Mouse (Mus musculus): ENCODE measurements around the gene Shc3.

- TF ChIP-seq POLR2A (IDR thresholded peaks at IDR 0.05; ENCODE audit: low read depth, low read length) (no peak), TCF12 (IDR thresholded peaks at IDR 0.05; ENCODE audit: low read depth, low read length) (no peak), CTCF (conservative IDR thresholded peaks at IDR 0.05 in 1 of 2, IDR thresholded peaks at IDR 0.05 in 1 of 2; ENCODE audit: low read depth in 2 of 2, low read length in 2 of 2) (no peak), BHLHE40 (IDR thresholded peaks at IDR 0.05; ENCODE audit: low read depth, low read length) (no peak), EP300 (IDR thresholded peaks at IDR 0.05; ENCODE audit: low read length) (no peak), RAD21 (IDR thresholded peaks at IDR 0.05; ENCODE audit: low read depth, low read length) (no peak), RCOR1 (conservative IDR thresholded peaks at IDR 0.05; ENCODE audit: low read depth, low read length) (no peak)
Observed at GRCm38 (mm10) chr13:51479826-51480225, 89.4 kb downstream of the Shc3 start.

All from CH12.LX (cell line).